Mouse (Mus musculus) leukemia stem cell, adult 10-12 weeks (primary cell): ENCODE results near the gene Hist1h3e. TPM values are rescaled to one million over a fixed set of nuclear protein-coding genes. Genes with fewer than 3 reads are reported as not detected.

Experiments
- polyA plus RNA-seq: library from polyadenylated mRNA; stranded (reverse); fragments of >175 nt; gene quantifications from 2 replicates; pipeline ENCODE4 v1.2.3, GENCODE M21; 2012; ENCODE audit warnings: low replicate concordance

Gene Hist1h3e
- polyA plus RNA-seq = 12.2 and 20.5 TPM in 2 replicates

GRCm38 (mm10) chr13:23561883-23562659, at the start of gene Hist1h3e:
Gene Hist1h3e, minus strand, starts transcription at chr13:23562369.

GRCm38 (mm10) chr13:23581408-23582218, 19.4 kb upstream of the Hist1h3e start, which contains the start of gene Hist1h4d:
Gene Hist1h4d, plus strand, starts transcription at chr13:23581598.

GRCm38 (mm10) chr13:23575271-23575851, 13.2 kb upstream of the Hist1h3e start, which contains the start of gene Hist1h3d:
Gene Hist1h3d, plus strand, starts transcription at chr13:23575763.

GRCm38 (mm10) chr13:23573898-23574524, 11.8 kb upstream of the Hist1h3e start, which contains the start of the genes Hist1h2bf and Hist1h2ad:
Gene Hist1h2bf, minus strand, starts transcription at chr13:23574196.
Gene Hist1h2ad, plus strand, starts transcription at chr13:23574381.

GRCm38 (mm10) chr13:23571022-23571503, 8.9 kb upstream of the Hist1h3e start, which contains the start of the genes Hist1h2ae and Hist1h2bg:
Gene Hist1h2ae, minus strand, starts transcription at chr13:23571220.
Gene Hist1h2bg, plus strand, starts transcription at chr13:23571396.

GRCm38 (mm10) chr13:23552962-23553361, 9.2 kb downstream of the Hist1h3e start, which contains the start of gene Hist1h1d:
Gene Hist1h1d, plus strand, starts transcription at chr13:23553262.

GRCm38 (mm10) chr13:23551146-23551834, 10.9 kb downstream of the Hist1h3e start, which contains the start of gene Hist1h4f:
Gene Hist1h4f, minus strand, starts transcription at chr13:23551648.

GRCm38 (mm10) chr13:23543965-23544786, 18.0 kb downstream of the Hist1h3e start, which contains the start of gene Hist1h3f:
Gene Hist1h3f, plus strand, starts transcription at chr13:23544052.

GRCm38 (mm10) chr13:23542999-23543607, 19.1 kb downstream of the Hist1h3e start, which contains the start of gene Hist1h2bh:
Gene Hist1h2bh, minus strand, starts transcription at chr13:23543392.

GRCm38 (mm10) chr13:23535137-23536075, 26.8 kb downstream of the Hist1h3e start, which contains the start of gene Hist1h3g:
Gene Hist1h3g, plus strand, starts transcription at chr13:23535422.

GRCm38 (mm10) chr13:23533560-23534367, 28.4 kb downstream of the Hist1h3e start, which contains the start of gene Hist1h2af:
Gene Hist1h2af, plus strand, starts transcription at chr13:23533906.

GRCm38 (mm10) chr13:23530901-23531875, 31.0 kb downstream of the Hist1h3e start, which contains the start of gene Hist1h4h:
Gene Hist1h4h, plus strand, starts transcription at chr13:23531050.

